Mouse (Mus musculus): ENCODE data around the gene Cdk2ap1. TPM values are rescaled to one million over a fixed set of nuclear protein-coding genes. Genes with fewer than 3 reads are reported as not detected.
"Not testable (repeated sequence)": the region's sequence is repeated elsewhere in the genome, so short reads cannot be mapped to it uniquely, and the experiment has no call there.

Cdk2ap1 gene
- total RNA-seq, 2 experiments from 2014 or later, result 97.3 to 104 TPM

- DNase-seq (ENCODE audit: extremely low spot score in 1 of 2, low spot score in 1 of 2), result peak in 1 of 2 experiments; percentile 47
Observed at GRCm38 (mm10) chr5:124352141-124352920, 10.6 kb downstream of the Cdk2ap1 start.

- no peak for DNase-seq (ENCODE audit: extremely low spot score in 1 of 2, low spot score in 1 of 2)
Observed at GRCm38 (mm10) chr5:124351604-124352003, 11.3 kb downstream of the Cdk2ap1 start.

GRCm38 (mm10) chr5:124351111-124351560, 11.7 kb downstream of the Cdk2ap1 start:
- peak; percentile 44 for DNase-seq (ENCODE audit: extremely low spot score in 1 of 2, low spot score in 1 of 2)

GRCm38 (mm10) chr5:124350350-124350749, 12.5 kb downstream of the Cdk2ap1 start:
- no peak for DNase-seq (ENCODE audit: extremely low spot score in 1 of 2, low spot score in 1 of 2)

DNA sequence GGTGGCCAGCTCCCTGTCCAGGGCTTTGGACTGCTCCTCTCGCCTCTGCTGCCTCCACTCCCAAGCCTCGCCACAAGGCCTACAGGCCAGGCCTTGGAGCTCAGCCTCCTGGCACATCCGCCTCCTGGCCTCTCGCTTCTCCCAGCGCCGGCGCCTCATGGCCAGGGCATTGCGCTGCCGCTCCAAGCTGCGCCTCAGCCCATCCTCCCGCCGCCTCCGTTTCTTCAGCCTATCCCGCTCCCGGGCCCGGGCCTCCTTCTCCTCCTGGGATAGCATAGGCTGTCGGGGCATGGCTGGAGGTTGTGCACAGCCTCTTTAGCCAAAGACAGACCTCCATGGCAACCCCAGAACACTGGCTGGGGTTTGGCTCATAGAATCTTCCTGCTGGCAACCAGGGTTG, 13.7 kb downstream of the Cdk2ap1 start:
- peak in 1 of 2 experiments; percentile 33 for DNase-seq (ENCODE audit: extremely low spot score in 1 of 2, low spot score in 1 of 2)

DNA sequence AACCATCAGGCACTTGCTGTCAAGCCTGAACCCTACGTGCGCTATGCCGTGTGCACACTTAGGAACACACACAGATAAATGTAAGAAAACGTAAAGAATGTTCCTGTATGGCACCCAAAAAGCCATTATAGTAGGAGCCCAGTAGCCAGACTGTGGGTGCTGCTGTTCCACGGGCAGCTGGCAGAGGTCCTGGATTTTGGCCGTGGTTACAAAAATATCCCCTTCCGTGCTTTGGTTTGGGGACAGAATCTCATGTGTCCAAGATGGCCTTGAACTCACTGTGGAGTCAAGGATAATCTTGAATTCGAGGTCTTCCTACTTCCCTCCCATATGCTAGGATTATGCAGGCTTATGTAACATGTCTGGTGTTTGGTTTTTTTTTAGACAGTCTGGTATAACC, 20.0 kb downstream of the Cdk2ap1 start:
- no peak for DNase-seq (ENCODE audit: extremely low spot score in 1 of 2, low spot score in 1 of 2)

DNA sequence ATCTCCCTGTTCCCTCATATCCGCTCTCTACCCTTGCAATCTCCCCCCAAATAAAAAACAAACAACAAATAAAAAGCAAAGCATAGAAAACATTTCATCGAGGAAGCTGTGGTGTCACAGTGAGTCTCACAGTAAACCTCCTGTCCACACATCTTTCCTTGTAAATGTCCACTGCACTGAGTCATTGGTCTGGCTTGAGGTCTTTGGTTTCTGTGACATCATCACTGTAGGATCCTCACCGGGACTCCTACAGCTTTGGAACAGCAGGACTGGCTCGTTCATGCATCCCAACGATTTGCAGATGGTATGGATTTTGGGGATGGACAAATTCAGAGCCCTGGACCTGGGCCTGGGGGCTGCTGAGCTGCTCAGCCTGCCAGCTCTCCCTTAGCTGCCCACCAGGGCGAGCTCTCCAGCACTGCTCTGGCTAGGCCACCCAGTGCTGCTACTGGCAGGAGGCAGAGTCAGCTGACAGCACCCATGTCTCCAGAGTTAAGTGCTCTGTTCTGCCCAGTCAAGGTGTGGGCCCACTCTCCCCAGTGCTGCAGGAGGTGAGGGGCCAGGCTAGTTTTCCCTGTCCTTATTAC, 21.0 kb downstream of the Cdk2ap1 start:
- not testable (repeated sequence) for DNase-seq (ENCODE audit: extremely low spot score in 1 of 2, low spot score in 1 of 2)

GRCm38 (mm10) chr5:124338791-124339190, 24.1 kb downstream of the Cdk2ap1 start:
- DNase-seq (ENCODE audit: extremely low spot score in 1 of 2, low spot score in 1 of 2), result no peak

DNA sequence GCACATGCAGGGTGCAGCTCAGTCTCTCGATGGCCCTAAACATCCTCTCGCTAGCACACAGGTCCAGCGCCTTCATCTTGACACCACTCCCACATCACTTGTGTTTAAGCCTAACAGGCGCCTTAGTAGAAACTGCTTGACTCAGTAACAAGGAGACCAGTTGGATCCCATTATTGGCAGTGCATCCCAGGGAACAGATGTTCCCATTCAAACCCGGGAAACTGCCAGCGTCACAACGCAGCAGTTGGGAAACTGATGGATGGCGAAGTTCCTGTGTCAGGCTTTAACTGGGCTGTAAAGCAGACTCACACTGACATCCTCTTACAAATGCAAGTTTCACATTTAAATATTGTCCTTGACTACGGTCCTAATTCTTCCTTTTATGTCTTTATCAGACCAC, 25.0 kb downstream of the Cdk2ap1 start:
- DNase-seq (ENCODE audit: extremely low spot score in 1 of 2, low spot score in 1 of 2), result peak in 1 of 2 experiments; percentile 41

- DNase-seq (ENCODE audit: extremely low spot score in 1 of 2, low spot score in 1 of 2), result no peak
Observed at GRCm38 (mm10) chr5:124337103-124337502, 25.8 kb downstream of the Cdk2ap1 start.

GRCm38 (mm10) chr5:124334392-124334791, 28.5 kb downstream of the Cdk2ap1 start:
- DNase-seq (ENCODE audit: extremely low spot score in 1 of 2, low spot score in 1 of 2), result no peak

DNA sequence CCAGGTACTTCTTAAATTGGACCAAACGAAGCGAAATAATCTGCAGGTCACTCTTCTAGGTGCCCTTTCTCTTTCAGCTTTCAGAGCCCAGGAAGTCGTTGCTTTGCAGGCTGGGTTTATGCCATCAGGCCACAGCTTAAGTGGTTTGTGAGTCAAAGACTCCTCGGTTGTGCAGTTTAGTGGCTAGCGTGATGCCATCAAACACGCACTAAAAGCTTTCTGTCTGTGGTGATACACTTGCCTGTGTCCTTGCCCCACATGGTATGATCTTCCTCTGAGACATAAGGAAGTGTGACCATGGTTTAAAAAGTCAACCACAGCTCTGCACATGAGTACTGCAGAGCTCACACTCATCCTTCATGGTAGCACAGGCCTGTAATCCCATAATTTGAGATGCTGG, 32.8 kb downstream of the Cdk2ap1 start:
- no peak for DNase-seq (ENCODE audit: extremely low spot score in 1 of 2, low spot score in 1 of 2)

- DNase-seq (ENCODE audit: extremely low spot score in 1 of 2, low spot score in 1 of 2), result peak; percentile 98 to 99
Observed at GRCm38 (mm10) chr5:124327510-124328364, 35.1 kb downstream of the Cdk2ap1 start, which contains the start of the genes Mphosph9 and 2810006K23Rik. TSS of gene Mphosph9 (minus strand) at chr5:124327972. TSS of gene 2810006K23Rik (plus strand) at chr5:124328089.

GRCm38 (mm10) chr5:124326829-124327228, 36.1 kb downstream of the Cdk2ap1 start:
- DNase-seq (ENCODE audit: extremely low spot score in 1 of 2, low spot score in 1 of 2), result no peak

DNA sequence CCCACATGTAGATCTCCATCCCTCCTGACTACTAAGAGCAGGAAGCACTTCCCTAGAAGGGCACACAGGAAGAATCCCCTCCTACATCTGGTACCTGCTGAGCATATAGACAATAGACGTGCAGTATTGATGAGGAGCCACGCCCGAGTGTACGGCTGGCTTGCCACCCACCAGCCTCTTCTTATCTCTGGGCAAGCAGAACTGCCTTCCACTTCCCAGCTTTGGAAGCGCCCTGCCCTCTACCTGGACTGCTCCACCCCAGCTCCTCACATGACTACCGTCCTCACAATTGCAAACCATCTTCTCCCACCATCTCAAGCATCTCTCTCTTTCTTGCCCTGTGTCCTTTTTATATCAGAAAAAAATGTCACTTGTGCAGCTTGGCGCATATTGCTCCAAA, 45.2 kb downstream of the Cdk2ap1 start:
- no peak for DNase-seq (ENCODE audit: extremely low spot score in 1 of 2, low spot score in 1 of 2)

- no peak for DNase-seq (ENCODE audit: extremely low spot score in 1 of 2, low spot score in 1 of 2)
Observed at GRCm38 (mm10) chr5:124315941-124316340, 46.9 kb downstream of the Cdk2ap1 start.

GRCm38 (mm10) chr5:124315498-124315897, 47.4 kb downstream of the Cdk2ap1 start:
- DNase-seq (ENCODE audit: extremely low spot score in 1 of 2, low spot score in 1 of 2), result no peak

GRCm38 (mm10) chr5:124310091-124310490, 52.8 kb downstream of the Cdk2ap1 start:
- DNase-seq (ENCODE audit: extremely low spot score in 1 of 2, low spot score in 1 of 2), result no peak

GRCm38 (mm10) chr5:124309155-124309554, 53.7 kb downstream of the Cdk2ap1 start:
- DNase-seq (ENCODE audit: extremely low spot score in 1 of 2, low spot score in 1 of 2), result no peak

- DNase-seq (ENCODE audit: extremely low spot score in 1 of 2, low spot score in 1 of 2), result not testable (repeated sequence)
Observed at GRCm38 (mm10) chr5:124302853-124303252, 60.0 kb downstream of the Cdk2ap1 start.

- no peak for DNase-seq (ENCODE audit: extremely low spot score in 1 of 2, low spot score in 1 of 2)
Observed at GRCm38 (mm10) chr5:124300132-124300531, 62.8 kb downstream of the Cdk2ap1 start.

Data from layer of hippocampus, postnatal 25 days (tissue).